Mouse (Mus musculus) spleen, adult 2 months (tissue): ENCODE results near the gene Tspoap1. TPM values are rescaled to one million over a fixed set of nuclear protein-coding genes. Genes with fewer than 3 reads are reported as not detected.

Experiments used
- DNase-seq, 2 experiments: peaks; one replicate each; pipeline versions ENCODE4 v3.0.0 to v3.0.0-alpha.2; 2012 to 2021; ENCODE audit warnings: low spot score in 2 of 2, low read depth in 1 of 2
- H3K27ac ChIP-seq: fragments of 200-500 bp; 2 replicates; pipeline ENCODE4 v1.5.1; 2012; ENCODE audit warnings: low read length, inconsistent platforms; ENCODE audit not compliant: insufficient read depth
- H3K27me3 ChIP-seq: fragments of 200-500 bp; 2 replicates; pipeline ENCODE4 v1.6.1; 2012; ENCODE audit warnings: mild to moderate bottlenecking, moderate library complexity, low read length, inconsistent platforms; ENCODE audit not compliant: control insufficient read depth, insufficient read depth
- H3K36me3 ChIP-seq: fragments of 200-500 bp; 2 replicates; pipeline ENCODE4 v1.6.1; 2012; ENCODE audit warnings: mild to moderate bottlenecking, low read length, inconsistent platforms; ENCODE audit not compliant: control insufficient read depth, insufficient read depth
- H3K4me1 ChIP-seq: fragments of 200-500 bp; 2 replicates; pipeline ENCODE4 v1.6.1; 2011; ENCODE audit warnings: inconsistent platforms; ENCODE audit not compliant: control insufficient read depth, insufficient read depth, insufficient read length
- H3K4me3 ChIP-seq: fragments of 200-500 bp; 2 replicates; pipeline ENCODE4 v1.5.1; 2011; ENCODE audit warnings: mild to moderate bottlenecking, inconsistent platforms; ENCODE audit not compliant: insufficient read depth, insufficient read length; ENCODE audit errors: extremely low read depth
- CTCF ChIP-seq: fragments of 200-500 bp; IDR thresholded peaks from 2 replicates; pipeline ENCODE4 v1.5.1; 2011; ENCODE audit warnings: mild to moderate bottlenecking, inconsistent platforms; ENCODE audit not compliant: insufficient read depth, insufficient read length, insufficient replicate concordance; ENCODE audit errors: extremely low read depth
- POLR2A ChIP-seq: fragments of 200-500 bp; IDR thresholded peaks from 2 replicates; pipeline ENCODE4 v1.6.1; 2011; ENCODE audit warnings: low read depth, low read length, inconsistent platforms
- WGBS: fragments of 180-500 bp; shearing (Covaris S2); methylation state at CpG from one replicate; pipeline ENCODE4 v1.1.7; 2018; 5-methylcytosine and 5-hydroxymethylcytosine counted together
- polyA plus RNA-seq: library from polyadenylated mRNA; depleted of rRNA; stranded (reverse); fragments of >200 nt; gene quantifications from 2 replicates; pipeline ENCODE4 v1.2.3, GENCODE M21; 2012

The Tspoap1 gene
- polyA plus RNA-seq, 1 experiment, result 6.2 TPM

- H3K4me3 ChIP-seq, result no peak overlapping the region
- no peaks in the 10 kb centered on the region for H3K27me3 ChIP-seq
- H3K4me1 ChIP-seq, result peaks cover 18% of the 10 kb centered on the region; the same call in 1 of the 2 replicates
- H3K27ac ChIP-seq, result 0 out of 2 replicates have a peak overlapping the region, but pooled peaks have one; percentile 12
- 82% methylated on average over 13 of the region's 13 CpGs for WGBS
- DNase-seq, result no peak
- no peaks in the 10 kb centered on the region for H3K36me3 ChIP-seq
- TF ChIP-seq POLR2A, result no peak
- no peak for TF ChIP-seq CTCF
Measured at GRCm38 (mm10) chr11:87729593-87730185, 30.7 kb upstream of the Tspoap1 start.

GRCm38 (mm10) chr11:87730652-87731310 is 29.6 kb upstream of the Tspoap1 start:
- DNase-seq, result no peak
- Histone ChIP-seq H3K27ac (no peak overlapping the region), H3K4me1 (peaks cover 26% of the 10 kb centered on the region; the same call in 1 of the 2 replicates), H3K4me3 (no peak overlapping the region), H3K36me3 (no peaks in the 10 kb centered on the region), H3K27me3 (no peaks in the 10 kb centered on the region)
- no peak for TF ChIP-seq CTCF
- no peak for TF ChIP-seq POLR2A
- 86% methylated on average over 10 of the region's 10 CpGs for WGBS

GRCm38 (mm10) chr11:87734346-87734745 is 26.0 kb upstream of the Tspoap1 start:
- Histone ChIP-seq H3K4me1 (peaks cover 21% of the 10 kb centered on the region; the same call in 1 of the 2 replicates), H3K36me3 (no peaks in the 10 kb centered on the region), H3K27ac (peak overlapping the region; percentile 93), H3K4me3 (peak overlapping the region; percentile 58), H3K27me3 (no peaks in the 10 kb centered on the region)
- TF ChIP-seq POLR2A (no peak), CTCF (no peak)
- DNase-seq, result peak in 1 of 2 experiments; percentile 40
- WGBS, result 14% methylated on average over 5 of the region's 5 CpGs

GRCm38 (mm10) chr11:87735691-87736090 is 24.6 kb upstream of the Tspoap1 start:
- DNase-seq, result no peak
- 0 out of 2 replicates have a peak overlapping the region, but pooled peaks have one; percentile 9 for H3K27ac ChIP-seq
- no peak for TF ChIP-seq POLR2A
- H3K36me3 ChIP-seq, result peaks cover 6% of the 10 kb centered on the region
- no peaks in the 10 kb centered on the region for H3K27me3 ChIP-seq
- no peak overlapping the region for H3K4me3 ChIP-seq
- 80% methylated on average over 6 of the region's 6 CpGs for WGBS
- peaks cover 24% of the 10 kb centered on the region; the same call in 1 of the 2 replicates for H3K4me1 ChIP-seq

- H3K4me3 ChIP-seq, result peak overlapping the region; percentile 64
- peak in 1 of 2 experiments; percentile 59 for DNase-seq
- H3K4me1 ChIP-seq, result peaks cover 24% of the 10 kb centered on the region; the same call in 1 of the 2 replicates
- TF ChIP-seq POLR2A (no peak), CTCF (no peak)
- no peaks in the 10 kb centered on the region for H3K27me3 ChIP-seq
- 2% methylated on average over 31 of the region's 31 CpGs for WGBS
- peak overlapping the region; percentile 87 for H3K27ac ChIP-seq
- peaks cover 9% of the 10 kb centered on the region for H3K36me3 ChIP-seq
Measured at GRCm38 (mm10) chr11:87736647-87737134, 23.6 kb upstream of the Tspoap1 start.

GRCm38 (mm10) chr11:87737175-87737740 is 23.1 kb upstream of the Tspoap1 start, which contains the start of gene Supt4a:
TSS of gene Supt4a (plus strand) at chr11:87737552.
- Histone ChIP-seq H3K36me3 (peaks cover 12% of the 10 kb centered on the region), H3K4me3 (peak within 1 kb of the TSS; percentile 91), H3K4me1 (peaks cover 24% of the 10 kb centered on the region; the same call in 1 of the 2 replicates), H3K27me3 (no peaks in the 10 kb centered on the region), H3K27ac (peak within 1 kb of the TSS; percentile 89)
- peak; percentile 96 to 98 for DNase-seq
- under 1% methylated on average over 57 of the region's 57 CpGs for WGBS
- TF ChIP-seq CTCF (no peak), POLR2A (peak; percentile 85)
